Mouse (Mus musculus) frontal cortex, adult 2 months (tissue): ENCODE results near the gene Srd5a1. TPM values are rescaled to one million over a fixed set of nuclear protein-coding genes. Genes with fewer than 3 reads are reported as not detected.
"Not testable (repeated sequence)": the region's sequence is repeated elsewhere in the genome, so short reads cannot be mapped to it uniquely, and the experiment has no call there.

Source experiments
- DNase-seq, 2 experiments: peaks; one replicate each; pipeline ENCODE4 v3.0.0; 2022; ENCODE audit warnings: low spot score in 1 of 2; ENCODE audit errors: extremely low spot score in 1 of 2
- polyA plus RNA-seq: library from polyadenylated mRNA; depleted of rRNA; stranded (reverse); fragments of >200 nt; gene quantifications from 2 replicates; pipeline ENCODE4 v1.2.3, GENCODE M21; 2012

Srd5a1 gene
- polyA plus RNA-seq, 1 experiment: 11.9 TPM

DNA sequence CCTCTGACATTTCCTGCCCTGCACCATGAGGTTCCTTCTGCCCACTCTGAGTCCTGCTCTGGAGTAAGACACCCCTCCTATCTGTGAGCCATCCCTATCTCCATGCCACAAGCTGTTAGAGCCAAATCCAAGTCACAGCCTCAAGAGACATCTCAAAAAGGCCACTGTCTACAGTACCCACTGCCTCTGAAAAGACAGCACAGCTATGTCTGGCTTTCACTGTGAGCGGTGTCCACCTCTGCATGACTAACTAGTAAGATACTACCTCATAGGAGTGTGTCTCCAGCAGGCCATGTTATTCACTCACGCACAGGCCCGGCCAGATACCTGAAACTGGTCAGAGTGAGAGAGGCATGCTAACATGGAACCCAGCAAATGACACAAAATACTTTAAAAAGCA lies 16.7 kb upstream of the Srd5a1 start:
- no peak for DNase-seq

DNA sequence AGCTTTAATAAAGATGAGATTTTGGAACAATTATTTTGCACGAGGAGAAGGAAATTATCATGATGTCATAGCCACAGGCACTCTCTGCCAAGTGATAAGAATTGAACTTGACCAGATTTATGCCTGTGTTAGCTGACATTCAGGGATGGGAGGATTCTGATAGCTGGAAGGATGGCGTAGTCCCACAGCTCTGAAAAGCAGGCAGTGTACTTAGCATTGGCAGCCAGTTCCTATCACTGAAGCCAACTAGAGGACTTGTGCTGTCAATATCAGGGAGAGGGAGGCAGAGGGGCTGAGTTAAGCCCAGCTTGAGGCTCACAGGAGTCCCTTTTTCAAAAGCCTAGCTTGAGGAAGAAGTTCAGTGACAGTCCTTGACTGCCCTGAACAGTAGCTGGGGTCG lies 13.3 kb upstream of the Srd5a1 start:
- no peak for DNase-seq

DNA sequence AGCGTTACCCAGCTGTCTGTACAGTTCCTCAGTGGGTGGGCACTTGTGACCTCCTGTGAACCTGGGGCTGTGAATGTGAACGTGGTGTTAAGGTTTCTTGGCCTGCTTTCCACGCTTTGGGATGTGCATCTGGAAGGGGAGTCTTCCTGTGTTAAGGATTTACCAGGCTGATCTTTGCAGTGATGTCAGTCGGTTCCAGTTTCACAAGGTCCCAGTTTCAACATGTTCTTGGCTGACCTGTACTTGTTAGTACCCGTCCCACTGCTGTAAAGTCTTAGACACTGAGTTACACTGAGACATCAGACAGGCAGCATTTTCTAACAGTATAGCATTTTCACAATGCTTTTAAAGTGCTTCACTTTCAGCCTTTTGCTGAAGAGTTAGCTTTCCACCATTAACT lies 12.6 kb upstream of the Srd5a1 start:
- no peak for DNase-seq

DNA sequence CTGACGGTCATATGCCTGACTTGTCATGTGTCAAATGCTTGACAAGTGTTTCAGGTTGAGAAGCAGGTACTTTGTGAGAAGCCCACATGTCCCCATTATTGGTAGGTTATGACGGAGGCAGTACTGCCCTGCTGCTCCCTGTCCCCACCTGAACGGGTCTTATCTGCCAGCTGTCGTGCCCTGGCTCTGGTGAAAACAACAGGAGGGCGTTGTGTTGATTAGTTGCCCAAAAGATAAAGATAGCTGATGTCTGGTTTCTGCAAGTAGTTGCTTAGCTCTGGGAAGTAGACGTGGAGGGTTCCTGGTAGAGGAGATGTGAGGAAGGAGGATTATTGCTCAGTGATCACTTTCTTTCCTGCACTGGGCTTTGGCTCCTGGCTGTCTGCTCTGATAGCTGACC lies 5.5 kb upstream of the Srd5a1 start:
- DNase-seq: no peak

DNA sequence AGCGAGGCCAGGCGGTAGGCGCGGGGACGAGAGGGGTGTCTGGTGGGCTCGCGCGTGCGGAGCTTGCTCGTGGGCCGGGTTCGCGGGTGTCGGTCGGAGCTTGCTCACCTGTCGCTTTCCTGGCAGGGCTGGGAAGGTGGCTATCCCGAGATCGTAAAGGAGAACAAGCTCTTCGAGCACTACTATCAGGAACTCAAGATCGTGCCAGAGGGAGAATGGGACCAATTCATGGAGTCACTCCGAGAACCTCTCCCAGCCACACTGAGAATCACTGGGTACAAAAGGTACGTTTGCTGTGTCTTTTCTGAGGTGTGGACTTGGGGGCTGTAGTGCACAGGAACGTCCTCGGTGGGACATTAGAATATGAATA lies 918 bp upstream of the Srd5a1 start:
- no peak for DNase-seq

DNA sequence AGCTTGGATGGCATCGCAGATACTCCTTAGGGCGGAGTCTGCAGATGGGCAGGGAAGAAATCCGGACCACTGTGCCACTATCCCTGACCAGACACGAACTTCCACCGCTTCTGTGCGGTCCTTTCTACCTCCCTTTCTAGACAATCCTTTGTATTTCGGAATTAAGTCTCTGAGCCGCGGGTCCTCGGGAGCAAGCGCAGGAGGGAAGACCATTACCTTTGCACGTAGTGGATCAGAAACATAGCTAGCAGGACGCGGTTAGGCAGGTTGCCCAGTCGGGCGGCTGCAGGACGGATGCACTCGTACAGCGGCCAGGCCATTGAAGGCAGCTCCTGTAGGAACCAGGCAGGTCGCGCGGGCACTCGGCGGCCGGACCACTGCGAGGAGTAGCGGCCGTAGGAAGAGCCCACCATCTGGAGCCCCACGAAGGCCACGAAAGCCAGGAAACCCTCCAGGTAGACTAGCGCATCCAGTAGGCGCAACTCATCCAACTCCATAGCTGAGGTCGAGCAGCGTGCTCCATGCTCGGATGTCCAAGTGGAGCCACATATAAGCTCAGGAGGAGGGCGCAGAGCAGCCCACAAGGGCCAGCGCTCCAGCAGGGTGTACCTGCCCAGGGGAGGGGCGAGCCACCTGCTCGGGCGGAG lies 368 bp downstream of the Srd5a1 start:
- peak in 1 of 2 experiments; percentile 32 for DNase-seq

DNA sequence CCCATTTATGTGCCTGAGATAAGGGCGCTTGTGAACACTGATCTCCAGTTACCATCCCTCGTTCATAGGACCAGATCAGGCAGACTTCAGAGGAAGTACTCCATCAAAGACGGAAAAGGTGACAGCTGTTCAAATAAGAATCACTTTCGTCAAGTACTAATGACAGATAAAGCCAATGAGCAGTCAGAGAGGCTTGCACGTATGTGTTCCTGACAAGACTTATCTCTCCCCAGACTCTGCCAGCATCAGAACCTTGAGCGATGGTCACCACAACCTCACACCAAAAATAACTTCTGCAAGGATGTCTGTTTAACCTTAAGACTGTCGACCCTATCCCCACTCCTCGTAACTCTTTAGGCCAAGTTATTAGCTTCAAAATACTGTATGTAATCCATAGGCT lies 2.5 kb downstream of the Srd5a1 start:
- no peak for DNase-seq

DNA sequence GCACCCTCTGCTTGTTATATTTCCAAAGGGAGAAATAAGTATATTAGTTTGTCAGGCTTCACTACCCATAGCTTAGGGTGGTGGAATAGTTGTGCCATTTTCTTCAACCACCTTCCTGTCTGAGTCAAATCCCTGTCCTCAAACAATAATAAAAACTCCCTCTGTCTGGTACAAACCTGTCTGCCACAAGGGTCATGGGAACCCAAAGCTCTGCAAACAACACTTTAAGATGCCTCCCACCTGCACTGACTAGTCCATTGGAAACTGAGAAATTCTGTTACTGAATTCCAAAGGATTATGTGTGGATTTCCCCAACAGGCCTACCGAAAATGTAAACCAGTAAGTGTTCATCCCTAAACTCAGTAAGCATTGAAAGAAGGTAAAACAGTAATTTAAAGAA lies 6.6 kb downstream of the Srd5a1 start:
- no peak for DNase-seq

DNA sequence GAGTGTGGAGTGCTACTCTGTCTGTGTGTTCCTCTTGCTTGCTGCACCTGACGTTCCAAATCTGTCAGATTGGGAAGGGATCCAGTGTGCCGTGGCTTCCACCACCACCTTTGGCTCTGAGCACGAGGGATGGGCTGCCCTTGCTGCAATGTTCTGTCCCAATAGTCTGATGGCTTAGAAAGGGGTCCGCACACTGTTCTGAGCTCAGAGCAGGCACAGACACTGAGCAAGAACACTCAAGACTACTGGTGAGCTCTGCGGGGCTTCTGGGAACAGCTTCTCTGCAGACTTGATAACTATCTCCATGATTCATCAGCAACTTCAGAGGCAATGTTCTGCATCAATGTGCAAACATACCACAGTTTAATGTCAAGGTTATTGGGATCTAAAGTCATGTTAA lies 9.9 kb downstream of the Srd5a1 start:
- no peak for DNase-seq

DNA sequence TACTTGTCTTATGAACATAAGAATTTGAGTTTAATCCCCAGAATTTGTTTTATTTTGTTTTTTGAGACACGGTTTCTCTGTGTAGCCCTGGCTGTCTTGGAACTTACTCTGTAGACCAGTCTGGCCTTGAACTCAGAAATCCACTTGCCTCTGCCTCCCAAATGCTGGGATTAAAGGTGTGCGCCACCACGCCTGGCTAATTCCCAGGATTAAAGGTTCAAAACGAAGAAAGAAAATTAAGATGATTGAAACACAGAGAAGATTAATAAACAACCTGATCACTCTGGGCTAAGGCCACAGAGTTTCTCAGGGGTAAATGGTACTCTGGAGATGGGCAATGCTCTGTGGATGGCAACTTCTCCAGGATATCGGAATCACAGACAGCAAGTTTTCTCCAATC lies 10.4 kb downstream of the Srd5a1 start:
- not testable (repeated sequence) for DNase-seq

DNA sequence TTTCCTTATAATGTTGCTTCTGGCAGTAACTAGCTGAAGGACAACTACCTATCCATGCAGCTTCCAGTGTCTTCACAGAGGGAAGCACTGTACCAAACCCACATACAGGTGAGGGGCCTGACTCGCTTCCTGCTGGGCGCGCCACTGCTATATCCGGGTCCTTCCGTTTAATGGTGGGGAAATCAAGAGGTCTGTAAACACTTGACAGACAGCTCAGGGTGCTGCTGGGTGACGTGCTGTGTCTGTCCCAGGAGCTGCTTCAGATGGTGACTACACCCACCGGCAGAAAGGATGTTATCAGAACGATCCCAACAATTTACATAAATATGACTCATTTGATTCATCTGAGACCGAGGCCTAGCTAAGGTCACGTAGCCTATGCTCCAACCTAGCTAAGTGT lies 12.4 kb downstream of the Srd5a1 start:
- DNase-seq: no peak

DNA sequence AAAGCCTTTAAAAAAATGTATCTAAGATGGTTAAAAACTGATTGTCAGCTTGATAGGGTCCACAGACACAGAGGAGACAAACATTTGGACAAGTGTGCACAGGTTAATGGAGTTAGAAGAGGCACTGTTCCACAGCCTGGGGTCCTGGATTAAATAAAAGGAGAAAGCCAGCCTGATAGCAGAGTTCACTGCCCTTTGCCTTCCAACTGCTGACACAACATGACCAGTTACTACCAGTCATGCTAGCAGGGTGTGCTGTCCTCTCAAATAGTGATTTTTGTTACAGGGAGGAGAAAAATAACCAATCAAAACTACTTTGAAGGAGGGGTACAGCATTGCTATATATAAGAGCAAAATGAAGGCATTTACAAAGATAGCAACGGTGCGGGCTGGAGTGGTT lies 14.7 kb downstream of the Srd5a1 start:
- no peak for DNase-seq

DNA sequence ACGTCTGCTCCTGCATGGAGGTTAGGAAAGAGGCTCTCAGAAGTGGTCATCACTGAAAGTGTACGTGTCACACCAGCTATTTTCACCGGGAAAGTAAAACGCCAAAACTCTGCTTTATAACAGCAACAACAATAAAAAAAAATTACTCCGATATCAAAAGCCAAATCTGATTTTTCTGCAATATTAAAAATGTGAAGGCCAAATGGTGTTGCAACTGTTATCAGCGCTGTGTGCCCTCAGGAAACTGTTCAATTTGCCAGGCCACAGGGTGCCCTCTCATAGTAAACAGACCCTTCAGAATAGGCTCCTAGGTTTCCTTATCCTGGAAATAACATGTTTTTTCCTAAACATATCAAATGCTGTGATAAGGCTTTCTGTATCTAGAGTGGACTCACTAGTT lies 15.3 kb downstream of the Srd5a1 start:
- no peak for DNase-seq

DNA sequence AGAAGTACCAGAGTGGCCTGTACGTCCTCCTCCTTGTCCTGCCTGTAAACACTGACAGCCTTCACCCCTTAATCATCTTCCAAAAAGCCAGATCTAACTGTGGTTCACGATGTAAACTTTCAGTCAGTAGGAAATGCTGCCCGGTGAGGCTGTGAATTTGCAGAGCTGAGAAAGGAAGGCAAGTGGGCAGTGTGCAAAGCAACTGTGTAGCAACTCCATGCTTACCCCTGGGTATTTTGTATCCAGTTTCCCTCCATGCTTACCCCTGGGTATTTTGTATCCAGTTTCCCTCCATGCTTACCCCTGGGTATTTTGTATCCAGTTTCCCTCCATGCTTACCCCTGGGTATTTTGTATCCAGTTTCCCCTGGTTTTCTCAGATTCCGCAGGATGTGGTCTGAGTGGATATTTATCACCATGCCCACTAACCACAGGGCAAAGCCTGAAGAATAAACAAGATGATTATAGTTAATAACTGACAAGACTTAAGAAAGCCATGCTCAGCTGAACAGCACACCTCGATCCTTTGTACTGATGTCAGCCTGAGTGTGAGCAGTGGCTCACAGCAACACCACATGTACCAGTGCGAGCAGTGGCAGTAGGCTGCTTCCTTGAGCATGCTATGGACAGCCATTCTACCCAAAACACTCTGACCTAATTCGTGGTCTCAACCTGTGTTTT lies 16.5 kb downstream of the Srd5a1 start:
- no peak for DNase-seq

DNA sequence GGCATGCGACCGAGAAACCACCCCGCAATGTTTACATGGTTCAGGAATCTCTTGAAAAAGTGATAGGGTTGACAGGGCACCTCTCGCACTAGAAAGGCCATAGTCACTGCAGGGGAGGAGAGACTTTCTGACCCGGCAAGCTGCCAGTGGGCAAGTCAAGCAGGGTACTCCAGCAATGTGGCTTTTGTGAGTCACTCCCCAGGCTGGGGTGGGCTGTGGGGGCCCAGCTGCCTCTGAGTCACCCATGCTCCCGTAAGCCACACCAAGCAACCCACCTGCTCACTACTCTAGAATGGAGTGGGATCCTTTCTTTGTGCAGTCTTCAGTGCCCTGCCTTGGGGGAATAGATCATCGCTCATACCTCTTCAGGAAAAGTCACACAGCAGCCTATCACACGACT lies 17.8 kb downstream of the Srd5a1 start:
- no peak for DNase-seq

DNA sequence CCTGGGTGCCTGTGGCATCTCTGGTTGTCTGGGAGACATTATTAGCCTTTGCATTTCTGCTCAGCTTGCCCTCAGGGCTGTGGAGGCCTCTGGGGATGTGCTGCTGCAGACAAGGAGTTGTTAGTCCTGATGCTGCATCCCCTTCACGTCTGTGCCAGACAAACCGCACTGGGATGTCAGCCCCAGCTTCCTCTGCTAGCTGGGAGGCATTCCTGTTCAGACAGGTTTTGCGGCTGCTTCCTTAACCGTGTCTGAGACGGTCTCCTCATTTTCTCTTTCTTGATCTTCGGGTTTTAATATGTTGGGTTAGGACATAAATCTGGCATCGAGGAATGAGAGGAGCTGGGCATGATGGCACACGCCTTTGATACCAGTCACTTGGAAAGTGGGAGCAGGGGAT lies 19.0 kb downstream of the Srd5a1 start:
- DNase-seq: no peak

DNA sequence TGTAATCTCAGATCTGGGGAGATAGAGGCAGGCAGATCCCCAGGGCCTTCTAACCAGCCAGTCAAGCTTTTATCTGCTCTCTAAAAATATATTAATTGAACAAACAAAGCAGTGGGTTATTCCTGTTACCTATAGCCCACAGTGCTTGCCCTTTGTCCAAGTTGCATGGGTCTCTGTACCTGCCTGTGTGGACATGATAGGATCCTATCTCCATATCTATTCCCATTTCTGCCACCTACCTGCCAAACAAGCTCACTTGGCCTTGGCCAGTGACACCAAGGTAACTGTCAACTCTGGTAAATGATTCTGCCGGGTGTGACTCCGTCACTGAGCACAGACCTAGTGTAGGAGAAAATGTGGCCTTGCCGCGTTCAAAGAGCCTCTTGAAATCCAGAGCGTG lies 19.9 kb downstream of the Srd5a1 start:
- DNase-seq: no peak

DNA sequence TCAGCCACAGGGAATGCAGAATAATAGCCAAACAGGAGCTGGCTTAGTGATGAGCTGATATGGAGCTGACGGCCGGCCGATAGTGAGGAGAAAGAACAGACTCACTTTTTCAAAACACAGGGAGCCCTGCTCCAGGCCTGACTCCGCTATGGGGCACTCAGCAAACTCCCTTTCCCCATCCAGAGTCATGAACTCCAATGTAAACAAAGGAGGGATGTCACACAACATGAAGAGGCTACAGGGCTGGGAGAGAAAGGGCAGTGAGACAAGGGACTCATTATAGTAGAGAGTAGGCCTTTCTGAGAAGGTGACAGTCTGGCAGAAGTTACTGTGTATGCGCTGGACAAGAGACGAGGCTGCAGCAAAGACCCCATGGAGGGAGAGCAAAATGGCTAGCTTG lies 23.0 kb downstream of the Srd5a1 start:
- no peak for DNase-seq

DNA sequence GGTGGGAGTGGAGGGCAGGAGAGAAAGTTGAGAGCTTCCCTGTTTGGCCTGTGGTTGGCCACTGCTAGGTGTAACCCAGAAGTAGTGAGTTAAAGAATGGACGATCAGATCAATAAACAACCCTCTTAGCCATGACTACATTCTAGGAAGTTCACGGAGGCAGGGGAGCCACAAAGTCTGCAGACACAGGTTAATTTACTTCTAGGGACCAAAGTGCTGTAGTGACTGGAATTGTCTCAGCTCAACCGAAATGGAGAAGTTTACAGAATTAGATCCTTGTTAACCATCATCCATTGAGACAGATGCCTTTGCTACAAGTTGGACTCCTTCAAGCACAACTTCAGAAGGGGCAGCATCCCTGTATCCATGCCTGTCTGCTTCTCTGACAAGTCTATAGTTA lies 23.4 kb downstream of the Srd5a1 start:
- DNase-seq: no peak

DNA sequence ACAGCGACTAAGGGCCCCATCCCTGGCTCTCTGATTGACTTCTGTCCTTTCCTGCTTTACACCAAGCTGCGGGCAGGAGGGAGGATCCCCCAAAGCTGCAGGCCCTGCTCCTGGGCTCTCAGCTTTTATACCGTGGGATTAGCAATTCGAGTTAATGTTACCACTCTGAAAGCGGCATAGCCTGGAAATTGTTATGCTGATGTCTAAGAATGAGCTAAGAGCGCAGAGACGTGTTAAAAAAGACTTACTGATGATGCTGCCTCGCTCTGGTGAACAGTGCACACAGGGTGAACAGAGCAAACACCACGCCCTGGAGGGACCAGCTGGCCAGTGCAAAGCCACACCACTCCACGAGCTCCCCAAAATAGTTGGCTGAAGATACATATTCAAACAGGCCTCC lies 24.9 kb downstream of the Srd5a1 start:
- DNase-seq: no peak

DNA sequence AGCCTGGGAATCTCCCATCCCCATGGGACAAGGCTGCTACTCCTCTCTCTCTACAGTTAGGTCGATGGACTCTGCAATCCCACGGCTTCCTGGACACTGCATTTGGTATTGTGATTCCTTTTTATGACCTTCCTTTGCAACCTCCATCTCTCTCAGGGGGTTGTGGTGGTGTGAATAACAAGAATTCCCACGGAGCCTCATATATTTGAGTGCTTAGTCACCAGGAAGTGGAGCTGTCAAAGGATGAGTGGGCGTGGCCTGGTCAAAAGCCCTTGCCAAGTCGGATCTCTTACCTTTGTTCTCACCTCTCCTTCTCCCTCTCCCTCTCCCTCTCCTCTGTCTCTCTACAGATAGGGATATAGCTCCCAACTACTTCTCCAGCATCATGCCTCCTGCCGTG lies 25.4 kb downstream of the Srd5a1 start:
- DNase-seq: no peak

DNA sequence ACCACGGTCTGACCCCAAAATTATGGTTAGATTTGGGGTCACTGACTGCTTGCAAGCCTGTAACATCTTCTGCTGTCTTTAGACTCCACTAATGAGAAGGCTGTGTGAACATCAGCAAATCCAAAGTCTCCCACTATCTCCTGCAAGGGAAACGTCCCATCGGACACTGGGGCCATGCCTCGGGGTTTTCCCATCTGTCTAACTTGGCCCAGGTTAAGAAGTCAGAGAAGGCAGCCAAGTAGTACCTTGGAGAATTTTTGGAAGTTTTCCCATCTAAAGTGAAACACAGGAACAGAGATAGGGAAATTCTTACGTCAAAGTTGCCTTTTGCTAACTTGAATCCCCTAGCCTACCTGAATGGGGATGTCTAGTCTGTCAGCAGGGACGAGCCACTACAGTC lies 27.7 kb downstream of the Srd5a1 start:
- no peak for DNase-seq

DNA sequence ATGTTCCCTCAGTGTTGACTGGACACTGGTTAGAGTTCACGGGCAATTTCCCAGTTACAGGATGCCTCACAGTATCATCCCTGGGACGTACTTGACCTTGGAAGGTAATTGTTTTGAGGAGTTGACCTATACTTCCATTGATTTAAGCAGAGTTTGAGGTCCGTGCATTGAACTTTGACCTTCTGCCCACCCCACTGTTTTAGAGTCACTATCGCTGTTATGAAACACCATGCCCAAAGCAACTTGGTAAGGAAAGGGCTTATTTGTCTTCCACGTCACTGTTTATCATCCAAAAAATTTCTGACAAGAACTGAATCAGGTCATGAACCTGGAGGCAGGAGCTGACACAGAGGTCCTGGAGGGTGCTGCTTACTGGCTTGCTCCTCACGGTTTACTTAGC lies 28.8 kb downstream of the Srd5a1 start:
- DNase-seq: no peak
